Mouse (Mus musculus) MEL (cell line): ENCODE measurements around the gene Kpna2. TPM values are rescaled to one million over a fixed set of nuclear protein-coding genes. Genes with fewer than 3 reads are reported as not detected.
A peak's percentile ranks its signal among the peaks of the same experiment; 100 is the strongest.

Experiments
- DNase-seq: peaks from one replicate; pipeline ENCODE4 v3.0.0; 2011; ENCODE audit warnings: low read depth, low spot score
- H3K27ac ChIP-seq: 2 replicates; pipeline ENCODE4 v1.5.1; 2012; ENCODE audit warnings: low read depth, mild to moderate bottlenecking, control low read depth, low read length, moderate library complexity; ENCODE audit not compliant: control insufficient read depth
- H3K27me3 ChIP-seq, 2 experiments: fragments of 150-350 bp in 1 of 2; sonication (generic) in 1 of 2; 2 replicates each; pipeline ENCODE4 v1.6.1; 2012; ENCODE audit warnings: low read length in 2 of 2, mild to moderate bottlenecking in 2 of 2, improper control_type of control experiment in 1 of 2, moderate library complexity in 1 of 2; ENCODE audit not compliant: insufficient read depth in 2 of 2, control insufficient read depth in 1 of 2
- H3K36me3 ChIP-seq, 2 experiments: 2 replicates each; pipeline ENCODE4 v1.6.1; 2012 to 2014; ENCODE audit warnings: low read length in 2 of 2, improper control_type of control experiment in 1 of 2, inconsistent platforms in 1 of 2, mild to moderate bottlenecking in 1 of 2; ENCODE audit not compliant: insufficient read depth in 2 of 2, control insufficient read depth in 1 of 2
- H3K4me1 ChIP-seq, 2 experiments: fragments of 150-350 bp in 1 of 2; sonication (generic) in 1 of 2; 2 replicates each; pipeline ENCODE4 v1.6.1; 2012; ENCODE audit warnings: low read length in 2 of 2, improper control_type of control experiment in 1 of 2, mild to moderate bottlenecking in 1 of 2; ENCODE audit not compliant: insufficient read depth in 2 of 2, control insufficient read depth in 1 of 2
- H3K4me3 ChIP-seq, 2 experiments: fragments of 150-350 bp in 1 of 2; sonication (generic) in 1 of 2; 2 replicates each; pipeline ENCODE4 v1.5.1; 2012; ENCODE audit warnings: low read depth in 2 of 2, low read length in 2 of 2, mild to moderate bottlenecking in 2 of 2, moderate library complexity in 2 of 2, control low read depth in 1 of 2, improper control_type of control experiment in 1 of 2; ENCODE audit not compliant: control insufficient read depth in 1 of 2, insufficient read depth in 1 of 2
- H3K79me2 ChIP-seq: 2 replicates; pipeline ENCODE4 v1.6.1; 2012; ENCODE audit warnings: mild to moderate bottlenecking, low read length, moderate library complexity; ENCODE audit not compliant: control insufficient read depth, poor library complexity, insufficient read depth
- H3K9ac ChIP-seq: 2 replicates; pipeline ENCODE4 v1.6.1; 2012; ENCODE audit warnings: low read depth, mild to moderate bottlenecking, control low read depth, low read length, moderate library complexity; ENCODE audit not compliant: control insufficient read depth, poor library complexity, severe bottlenecking
- H3K9me3 ChIP-seq: fragments of 150-350 bp; sonication (generic); replicated peaks from 2 replicates; pipeline ENCODE4 v1.6.1; 2012; ENCODE audit warnings: mild to moderate bottlenecking, low read length, improper control_type of control experiment, moderate library complexity; ENCODE audit not compliant: insufficient read depth
- BHLHE40 ChIP-seq: IDR thresholded peaks from 2 replicates; pipeline ENCODE4 v1.6.1; 2012; ENCODE audit warnings: low read depth, mild to moderate bottlenecking, inconsistent platforms, low read length, improper control_type of control experiment, borderline replicate concordance
- CTCF ChIP-seq, 3 experiments: IDR thresholded peaks in 2 of 3; conservative IDR thresholded peaks in 1 of 3; 2 replicates each; pipeline ENCODE4 v1.5.1; 2011 to 2012; ENCODE audit warnings: low read length in 3 of 3, low read depth in 2 of 3, mild to moderate bottlenecking in 2 of 3, improper control_type of control experiment in 1 of 3, inconsistent platforms in 1 of 3, mixed read lengths in 1 of 3, moderate library complexity in 1 of 3; ENCODE audit not compliant: control insufficient read depth in 1 of 3, insufficient read depth in 1 of 3, poor library complexity in 1 of 3, severe bottlenecking in 1 of 3
- E2F4 ChIP-seq: IDR thresholded peaks from 2 replicates; pipeline ENCODE4 v1.6.1; 2011; ENCODE audit warnings: low read depth, low read length, improper control_type of control experiment, borderline replicate concordance
- ELF1 ChIP-seq: IDR thresholded peaks from 2 replicates; pipeline ENCODE4 v1.6.1; 2014; ENCODE audit warnings: low read depth, mild to moderate bottlenecking, inconsistent platforms, low read length, improper control_type of control experiment, moderate library complexity
- EP300 ChIP-seq, 2 experiments: IDR thresholded peaks; 2 replicates each; pipeline ENCODE4 v1.6.1; 2011; ENCODE audit warnings: improper control_type of control experiment in 2 of 2, low read length in 2 of 2, low read depth in 1 of 2, mild to moderate bottlenecking in 1 of 2
- JUND ChIP-seq: IDR thresholded peaks from 2 replicates; pipeline ENCODE4 v1.6.1; 2011; ENCODE audit warnings: low read depth, mild to moderate bottlenecking, improper control_type of control experiment, low read length
- KAT2A ChIP-seq: conservative IDR thresholded peaks from 2 replicates; pipeline ENCODE4 v1.6.1; 2012; ENCODE audit warnings: low read depth, low read length, improper control_type of control experiment, inconsistent platforms
- MAX ChIP-seq: IDR thresholded peaks from 2 replicates; pipeline ENCODE4 v1.6.1; 2011; ENCODE audit warnings: low read length, improper control_type of control experiment
- MEF2A ChIP-seq: IDR thresholded peaks from 2 replicates; pipeline ENCODE4 v1.6.1; 2014; ENCODE audit warnings: low read depth, mild to moderate bottlenecking, inconsistent platforms, low read length, improper control_type of control experiment; ENCODE audit not compliant: poor library complexity, insufficient replicate concordance, severe bottlenecking; ENCODE audit errors: extremely low read depth
- MYB ChIP-seq: IDR thresholded peaks from 2 replicates; pipeline ENCODE4 v1.6.1; 2011; ENCODE audit warnings: mild to moderate bottlenecking, low read depth, low read length, improper control_type of control experiment
- POLR2AphosphoS5 ChIP-seq: IDR thresholded peaks from 2 replicates; pipeline ENCODE4 v1.6.1; 2012; ENCODE audit warnings: low read depth, borderline replicate concordance, mild to moderate bottlenecking, inconsistent platforms, low read length, moderate library complexity, mixed read lengths
- TAL1 ChIP-seq: IDR thresholded peaks from 2 replicates; pipeline ENCODE4 v1.6.1; 2012; ENCODE audit warnings: mild to moderate bottlenecking, inconsistent platforms, low read length, moderate library complexity, mixed read lengths
- TBP ChIP-seq: IDR thresholded peaks from 2 replicates; pipeline ENCODE4 v1.8.0; 2011; ENCODE audit warnings: low read depth, low read length, improper control_type of control experiment
- UBTF ChIP-seq: IDR thresholded peaks from 2 replicates; pipeline ENCODE4 v1.6.1; 2012; ENCODE audit warnings: low read depth, mild to moderate bottlenecking, inconsistent platforms, low read length, improper control_type of control experiment, moderate library complexity, borderline replicate concordance; ENCODE audit not compliant: insufficient read depth
- ZNF384 ChIP-seq: IDR thresholded peaks from 2 replicates; pipeline ENCODE4 v1.6.1; 2012; ENCODE audit warnings: low read depth, mild to moderate bottlenecking, inconsistent platforms, low read length, improper control_type of control experiment
- polyA plus RNA-seq, 2 experiments: library from polyadenylated mRNA; stranded (reverse) in 1 of 2; unstranded in 1 of 2; fragments of >175 nt in 1 of 2; fragments of >200 nt in 1 of 2; gene quantifications; 2 replicates each; pipeline versions ENCODE4 v1.2.1 to v1.2.4; 2012; ENCODE audit warnings: low replicate concordance in 2 of 2, low read depth in 1 of 2; ENCODE audit not compliant: insufficient read length in 2 of 2, insufficient read depth in 1 of 2, missing spikeins in 1 of 2
- total RNA-seq: library from RNA; depleted of rRNA; stranded (reverse); fragments of 300-350 nt; gene quantifications from 2 replicates; pipeline ENCODE4 v1.2.3, GENCODE M21; 2012

Kpna2 gene
- total and polyA plus RNA-seq, 3 experiments, result 13.2 to 216 TPM; not detected in 1

GRCm38 (mm10) chr11:106967630-106968029, 31.7 kb downstream of the Kpna2 start:
- no peaks in the 10 kb centered on the region for H3K27me3 ChIP-seq
- no peaks in the 10 kb centered on the region for H3K79me2 ChIP-seq
- no peak overlapping the region for H3K9ac ChIP-seq
- no peak for DNase-seq
- H3K27ac ChIP-seq, result no peak overlapping the region
- no peaks in the 10 kb centered on the region for H3K9me3 ChIP-seq
- TF ChIP-seq E2F4 (no peak), MYB (no peak), TAL1 (no peak), UBTF (no peak)
- no peaks in the 10 kb centered on the region for H3K4me1 ChIP-seq
- no peaks in the 10 kb centered on the region for H3K36me3 ChIP-seq
- H3K4me3 ChIP-seq, result no peak overlapping the region

GRCm38 (mm10) chr11:106965881-106966280, 33.5 kb downstream of the Kpna2 start:
- Histone ChIP-seq H3K4me3 (no peak overlapping the region), H3K27me3 (no peaks in the 10 kb centered on the region), H3K9ac (no peak overlapping the region), H3K27ac (no peak overlapping the region), H3K9me3 (no peaks in the 10 kb centered on the region), H3K4me1 (peaks cover 0 to 4% of the 10 kb centered on the region in 2 experiments; a peak in 1 of 4 replicates), H3K79me2 (no peaks in the 10 kb centered on the region), H3K36me3 (no peaks in the 10 kb centered on the region; a peak in 1 of 4 replicates)
- TF ChIP-seq TAL1, result no peak
- TF ChIP-seq CTCF (IDR thresholded peaks at IDR 0.05 in 2 of 3, conservative IDR thresholded peaks at IDR 0.05 in 1 of 3; ENCODE audit: control insufficient read depth in 1 of 3, insufficient read depth in 1 of 3, low read depth in 2 of 3, low read length in 3 of 3, poor library complexity in 1 of 3, severe bottlenecking in 1 of 3), result peak; percentile 27 to 54 (median 47)
- TF ChIP-seq MEF2A, result no peak
- peak; percentile 42 for DNase-seq

- Histone ChIP-seq H3K4me3 (no peak overlapping the region; a peak in 1 of 4 replicates), H3K9ac (no peak overlapping the region), H3K36me3 (no peaks in the 10 kb centered on the region; a peak in 1 of 4 replicates), H3K27ac (no peak overlapping the region), H3K9me3 (no peaks in the 10 kb centered on the region), H3K4me1 (peaks cover 0 to 6% of the 10 kb centered on the region in 2 experiments; a peak in 1 of 4 replicates), H3K27me3 (no peaks in the 10 kb centered on the region), H3K79me2 (no peaks in the 10 kb centered on the region)
- TF ChIP-seq TBP (no peak), JUND (no peak), UBTF (no peak), EP300 (IDR thresholded peaks at IDR 0.05; ENCODE audit: low read depth in 1 of 2, low read length in 2 of 2) (no peak), MAX (no peak), POLR2AphosphoS5 (no peak), BHLHE40 (no peak), MYB (no peak), KAT2A (no peak), ELF1 (no peak), ZNF384 (no peak), MEF2A (no peak)
- DNase-seq, result no peak
Measured at GRCm38 (mm10) chr11:106962310-106962709, 37.0 kb downstream of the Kpna2 start.
